Comparison of ENCODE assay signal across 19 mouse cellular contexts in genomic region chr2:70695712-70696111, GRCm38 (mm10). TPM values are rescaled to one million over a fixed set of nuclear protein-coding genes. Genes with fewer than 3 reads are reported as not detected.
"Had no signal": no experiment of that assay in that cellular context is flagged by ENCODE, and none has a peak within 500 bp of the region (broad histone marks: within the 10 kb centered on the region; RNA-seq: fewer than 3 reads in every experiment).

No protein-coding gene starts in this region.

- H3K27me3 ChIP-seq: kidney, embryonic 15.5 days; limb, embryonic 12.5 days; limb, embryonic 15.5 days; megakaryocyte, embryonic 14.5 days had no signal

- H3K9ac ChIP-seq: hindbrain, embryonic 14.5 days; kidney, embryonic 15.5 days; limb, embryonic 12.5 days; limb, embryonic 15.5 days; liver, embryonic 14.5 days; liver, postnatal 0 days had no signal

- H3K4me3 ChIP-seq: kidney, embryonic 15.5 days; limb, embryonic 12.5 days; limb, embryonic 15.5 days; megakaryocyte, embryonic 14.5 days; midbrain, embryonic 10.5 days had no signal

- DNase-seq: kidney, postnatal 14 days; kidney, postnatal 4 days; left cerebral cortex, postnatal 4 days; liver, postnatal 0 days; midbrain, embryonic 14.5 days; right cerebral cortex, postnatal 25 days; spleen, adult 18-20 months; thymus, adult 18-20 months; thymus, postnatal 36 days had no signal

- H3K4me1 ChIP-seq: kidney, embryonic 15.5 days; limb, embryonic 15.5 days; midbrain, embryonic 10.5 days had no signal

- H3K4me2 ChIP-seq: hindbrain, embryonic 14.5 days; kidney, embryonic 15.5 days; limb, embryonic 12.5 days; limb, embryonic 15.5 days; liver, embryonic 11.5 days had no signal

- H3K9me3 ChIP-seq: kidney, embryonic 15.5 days; limb, embryonic 12.5 days; limb, embryonic 15.5 days; midbrain, embryonic 10.5 days had no signal

- ATAC-seq: hindbrain, postnatal 0 days; inflammation-experienced regulatory T-cells, adult 6 months; liver, postnatal 0 days had no signal

- H3K27ac ChIP-seq: hindbrain, embryonic 14.5 days; hindbrain, postnatal 0 days; kidney, embryonic 15.5 days; limb, embryonic 12.5 days; limb, embryonic 15.5 days; liver, embryonic 14.5 days; midbrain, embryonic 10.5 days had no signal

RNA-seq across cellular contexts. Expression of gene Gm26558, which starts 33.8 kb away (rescaled TPM):
- polyA plus RNA-seq: inflammation-experienced regulatory T-cells, adult 6 months had no signal
